Mouse (Mus musculus): Measurements from ENCODE around the gene Tnfrsf13c. TPM values are rescaled to one million over a fixed set of nuclear protein-coding genes. Genes with fewer than 3 reads are reported as not detected.

The Tnfrsf13c gene
- polyA plus RNA-seq, 1 experiment, result 24.9 TPM

GRCm38 (mm10) chr15:82224602-82225215, 540 bp upstream of the Tnfrsf13c start:
- Histone ChIP-seq H3K4me3 (replicated peaks; ENCODE audit: control insufficient read depth, low read depth, low read length) (peak overlapping the region; percentile 31), H3K4me1 (ENCODE audit: control insufficient read depth, insufficient read depth, low read length) (peaks cover 12% of the 10 kb centered on the region), H3K27ac (ENCODE audit: control insufficient read depth, insufficient read depth, low read depth, low read length, poor library complexity) (peak overlapping the region; percentile 68)
- TF ChIP-seq POLR2A (IDR thresholded peaks at IDR 0.05; ENCODE audit: borderline replicate concordance, control insufficient read depth, low read depth, low read length) (no peak), CTCF (IDR thresholded peaks at IDR 0.05; ENCODE audit: control insufficient read depth, insufficient read depth, low read length) (no peak)
- 33% methylated on average over 7 of the region's 7 CpGs for WGBS

DNA sequence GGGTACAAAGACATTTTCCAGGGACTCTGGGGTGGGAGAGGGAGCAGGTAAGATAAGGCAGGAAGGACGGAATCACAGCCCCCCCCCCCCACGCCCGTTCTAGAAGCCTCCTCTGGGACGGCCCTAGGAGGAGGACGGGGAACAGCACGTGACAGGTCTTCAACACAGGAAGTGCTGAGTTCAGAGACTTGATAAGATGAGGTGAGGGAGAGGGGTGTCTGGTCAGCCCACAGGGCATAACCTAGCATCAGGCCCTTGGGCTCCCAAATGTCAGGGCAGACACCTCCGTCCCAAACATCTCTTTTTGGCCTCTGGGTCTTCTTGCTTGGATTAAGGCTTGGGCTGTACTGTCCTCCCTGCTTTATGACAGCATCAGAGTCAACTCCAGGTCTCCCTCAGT, 918 bp downstream of the Tnfrsf13c start:
- no peak for TF ChIP-seq CTCF (IDR thresholded peaks at IDR 0.05; ENCODE audit: control insufficient read depth, insufficient read depth, low read length)
- TF ChIP-seq POLR2A (IDR thresholded peaks at IDR 0.05; ENCODE audit: borderline replicate concordance, control insufficient read depth, low read depth, low read length), result no peak
- Histone ChIP-seq H3K4me3 (replicated peaks; ENCODE audit: control insufficient read depth, low read depth, low read length) (peak overlapping the region; percentile 58), H3K4me1 (ENCODE audit: control insufficient read depth, insufficient read depth, low read length) (peaks cover 15% of the 10 kb centered on the region), H3K27ac (ENCODE audit: control insufficient read depth, insufficient read depth, low read depth, low read length, poor library complexity) (peak overlapping the region; percentile 25; the same call in 1 of the 2 replicates)
- 27% methylated on average over 7 of the region's 7 CpGs for WGBS

DNA sequence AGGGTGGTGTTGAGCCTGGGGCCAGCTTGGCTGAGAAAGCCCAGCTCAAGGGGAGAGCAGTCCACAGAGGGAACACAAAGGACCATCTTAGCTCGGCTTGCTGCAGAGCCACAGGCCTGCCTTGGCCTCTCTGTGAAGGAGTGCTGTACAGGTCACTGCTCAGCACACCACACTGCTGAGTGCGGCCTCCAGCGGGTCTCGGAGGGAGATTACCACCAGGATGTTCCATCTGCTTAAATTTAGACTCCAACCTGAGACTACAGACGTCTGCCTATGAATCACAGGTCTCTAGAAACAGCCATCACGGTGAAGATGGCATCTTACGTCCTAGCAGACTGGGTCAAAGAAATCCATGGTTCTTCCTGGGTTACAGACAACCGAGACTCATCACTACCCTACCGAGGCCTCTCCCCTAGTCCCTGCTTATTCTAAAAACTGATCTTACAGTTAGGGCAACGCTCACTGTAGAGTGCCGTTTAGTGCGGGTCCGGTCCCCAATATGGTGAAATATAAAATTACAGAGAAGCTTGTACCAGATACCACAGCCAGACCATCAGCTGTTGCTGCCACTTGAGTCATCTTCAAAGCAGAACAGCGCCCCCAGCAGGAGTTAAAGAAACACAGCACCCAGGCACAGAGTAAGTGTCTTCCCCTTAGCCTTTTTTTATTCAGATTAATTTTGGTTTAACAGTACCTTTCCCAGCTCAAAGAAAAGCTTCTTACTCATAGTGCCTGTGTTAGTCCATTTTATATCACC, 2.9 kb downstream of the Tnfrsf13c start:
- Histone ChIP-seq H3K27ac (ENCODE audit: control insufficient read depth, insufficient read depth, low read depth, low read length, poor library complexity) (0 out of 2 replicates have a peak overlapping the region, but pooled peaks have one; percentile 24), H3K4me1 (ENCODE audit: control insufficient read depth, insufficient read depth, low read length) (peaks cover 15% of the 10 kb centered on the region), H3K4me3 (replicated peaks; ENCODE audit: control insufficient read depth, low read depth, low read length) (no peak overlapping the region)
- TF ChIP-seq POLR2A (IDR thresholded peaks at IDR 0.05; ENCODE audit: borderline replicate concordance, control insufficient read depth, low read depth, low read length), result no peak
- TF ChIP-seq CTCF (IDR thresholded peaks at IDR 0.05; ENCODE audit: control insufficient read depth, insufficient read depth, low read length), result no peak
- WGBS, result 76% methylated on average over 14 of the region's 14 CpGs

GRCm38 (mm10) chr15:82220003-82220675, 4.0 kb downstream of the Tnfrsf13c start:
- Histone ChIP-seq H3K27ac (ENCODE audit: control insufficient read depth, insufficient read depth, low read depth, low read length, poor library complexity) (peak overlapping the region; percentile 61), H3K4me1 (ENCODE audit: control insufficient read depth, insufficient read depth, low read length) (peaks cover 8% of the 10 kb centered on the region), H3K4me3 (replicated peaks; ENCODE audit: control insufficient read depth, low read depth, low read length) (no peak overlapping the region)
- 71% methylated on average over 11 of the region's 12 CpGs for WGBS
- TF ChIP-seq CTCF (IDR thresholded peaks at IDR 0.05; ENCODE audit: control insufficient read depth, insufficient read depth, low read length) (no peak), POLR2A (IDR thresholded peaks at IDR 0.05; ENCODE audit: borderline replicate concordance, control insufficient read depth, low read depth, low read length) (no peak)

- Histone ChIP-seq H3K27ac (ENCODE audit: control insufficient read depth, insufficient read depth, low read depth, low read length, poor library complexity) (peak overlapping the region; percentile 61), H3K4me1 (ENCODE audit: control insufficient read depth, insufficient read depth, low read length) (peaks cover 5% of the 10 kb centered on the region), H3K4me3 (replicated peaks; ENCODE audit: control insufficient read depth, low read depth, low read length) (no peak overlapping the region)
- no peak for TF ChIP-seq CTCF (IDR thresholded peaks at IDR 0.05; ENCODE audit: control insufficient read depth, insufficient read depth, low read length)
- TF ChIP-seq POLR2A (IDR thresholded peaks at IDR 0.05; ENCODE audit: borderline replicate concordance, control insufficient read depth, low read depth, low read length), result no peak
- WGBS, result 17% methylated on average over 26 of the region's 26 CpGs
These were observed 5.1 kb downstream of the Tnfrsf13c start for GRCm38 (mm10) chr15:82218778-82219666.

- TF ChIP-seq CTCF (IDR thresholded peaks at IDR 0.05; ENCODE audit: control insufficient read depth, insufficient read depth, low read length) (no peak), POLR2A (IDR thresholded peaks at IDR 0.05; ENCODE audit: borderline replicate concordance, control insufficient read depth, low read depth, low read length) (no peak)
- 70% methylated on average over 9 of the region's 9 CpGs for WGBS
- Histone ChIP-seq H3K4me1 (ENCODE audit: control insufficient read depth, insufficient read depth, low read length) (peaks cover 5% of the 10 kb centered on the region), H3K4me3 (replicated peaks; ENCODE audit: control insufficient read depth, low read depth, low read length) (no peak overlapping the region), H3K27ac (ENCODE audit: control insufficient read depth, insufficient read depth, low read depth, low read length, poor library complexity) (no peak overlapping the region)
These were observed 6.2 kb downstream of the Tnfrsf13c start for GRCm38 (mm10) chr15:82217980-82218379.

GRCm38 (mm10) chr15:82217039-82217438, 7.1 kb downstream of the Tnfrsf13c start:
- 59% methylated on average over 7 of the region's 7 CpGs for WGBS
- no peak overlapping the region for H3K27ac ChIP-seq (ENCODE audit: control insufficient read depth, insufficient read depth, low read depth, low read length, poor library complexity)
- peaks cover 5% of the 10 kb centered on the region for H3K4me1 ChIP-seq (ENCODE audit: control insufficient read depth, insufficient read depth, low read length)
- TF ChIP-seq CTCF (IDR thresholded peaks at IDR 0.05; ENCODE audit: control insufficient read depth, insufficient read depth, low read length), result no peak
- TF ChIP-seq POLR2A (IDR thresholded peaks at IDR 0.05; ENCODE audit: borderline replicate concordance, control insufficient read depth, low read depth, low read length), result no peak
- H3K4me3 ChIP-seq (replicated peaks; ENCODE audit: control insufficient read depth, low read depth, low read length), result no peak overlapping the region

Data from bone marrow, adult 2 months (tissue).